Mouse (Mus musculus) frontal cortex, adult (tissue): Measurements from ENCODE around the gene Phf21a.
"Not testable (repeated sequence)": the region's sequence is repeated elsewhere in the genome, so short reads cannot be mapped to it uniquely, and the experiment has no call there.

ENCODE experiments used
- ATAC-seq: cut with Nextera tagmentation; 2 replicates; pipeline ENCODE4 v1.9.2; 2017; ENCODE audit warnings: mild to moderate bottlenecking, moderate library complexity, mixed read lengths; ENCODE audit not compliant: low TSS enrichment

Phf21a gene

DNA sequence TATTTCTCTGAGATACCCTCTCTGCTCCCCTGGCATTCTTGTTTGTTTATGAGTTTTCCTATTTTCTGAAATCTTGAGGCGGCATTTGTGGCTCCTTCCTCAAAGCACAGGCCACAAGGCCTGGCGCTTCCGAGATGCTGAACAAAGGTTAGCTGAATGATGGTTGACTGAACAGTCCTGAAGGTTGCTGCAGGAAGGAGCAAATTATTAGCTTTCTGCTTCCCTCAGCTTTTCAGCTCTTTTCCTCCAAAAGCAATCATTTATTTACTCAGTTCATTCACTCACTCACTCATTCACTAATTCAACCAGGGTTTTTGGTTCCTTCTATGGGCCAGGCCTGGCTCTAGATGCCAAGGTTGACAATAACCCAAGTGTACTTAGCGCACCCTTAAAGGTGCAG lies 10.7 kb upstream of the Phf21a start:
- ATAC-seq = no peak

- no peak for ATAC-seq
Measured at GRCm38 (mm10) chr2:92085721-92086120, 7.2 kb upstream of the Phf21a start.

DNA sequence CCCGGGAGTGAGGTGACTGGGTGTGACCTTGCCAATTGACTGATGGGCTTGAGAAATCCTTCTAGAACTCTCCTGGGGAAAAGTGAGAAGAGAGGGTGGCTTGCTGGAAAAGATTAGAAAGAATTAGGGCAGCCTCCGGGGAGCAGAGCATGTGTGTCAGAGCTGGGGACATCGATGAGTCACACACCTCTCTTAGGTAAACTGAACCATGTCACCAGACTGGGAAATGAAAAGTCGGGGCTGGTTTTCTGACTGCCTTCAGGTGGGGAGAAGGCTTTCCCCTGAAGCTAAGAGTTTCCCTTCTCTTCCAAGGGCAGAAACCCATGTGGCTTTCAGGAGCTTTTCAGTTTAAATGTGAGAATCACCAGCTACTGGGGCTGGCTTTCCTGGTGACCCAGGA lies 5.9 kb upstream of the Phf21a start:
- no peak for ATAC-seq

GRCm38 (mm10) chr2:92089782-92090181 lies 3.1 kb upstream of the Phf21a start:
- peak; percentile 99 for ATAC-seq

DNA sequence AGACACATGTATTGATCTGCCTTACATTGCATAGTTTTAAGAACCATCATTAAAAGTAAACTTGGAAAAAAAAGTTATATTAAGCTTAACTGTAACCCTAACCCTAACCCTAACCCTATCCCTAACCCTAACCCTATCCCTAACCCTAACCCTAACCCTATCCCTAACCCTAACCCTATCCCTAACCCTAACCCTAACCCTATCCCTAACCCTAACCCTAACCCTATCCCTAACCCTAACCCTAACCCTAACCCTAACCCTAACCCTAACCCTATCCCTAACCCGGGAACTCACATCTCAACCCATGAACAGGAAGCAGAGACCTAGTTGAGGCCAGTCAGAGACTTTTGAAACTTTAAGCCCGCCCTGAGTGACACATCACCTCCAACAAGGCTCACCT lies 586 bp downstream of the Phf21a start:
- not testable (repeated sequence) for ATAC-seq

GRCm38 (mm10) chr2:92094078-92094477 lies 1.2 kb downstream of the Phf21a start:
- no peak for ATAC-seq

- ATAC-seq = no peak
Measured at GRCm38 (mm10) chr2:92100768-92101167, 7.9 kb downstream of the Phf21a start.

GRCm38 (mm10) chr2:92124523-92124922 lies 31.6 kb downstream of the Phf21a start:
- ATAC-seq = no peak

- ATAC-seq = no peak
Measured at GRCm38 (mm10) chr2:92125330-92125729, 32.4 kb downstream of the Phf21a start.

GRCm38 (mm10) chr2:92130071-92130470 lies 37.2 kb downstream of the Phf21a start:
- no peak for ATAC-seq

- ATAC-seq = no peak
Measured at GRCm38 (mm10) chr2:92138736-92139135, 45.8 kb downstream of the Phf21a start.

DNA sequence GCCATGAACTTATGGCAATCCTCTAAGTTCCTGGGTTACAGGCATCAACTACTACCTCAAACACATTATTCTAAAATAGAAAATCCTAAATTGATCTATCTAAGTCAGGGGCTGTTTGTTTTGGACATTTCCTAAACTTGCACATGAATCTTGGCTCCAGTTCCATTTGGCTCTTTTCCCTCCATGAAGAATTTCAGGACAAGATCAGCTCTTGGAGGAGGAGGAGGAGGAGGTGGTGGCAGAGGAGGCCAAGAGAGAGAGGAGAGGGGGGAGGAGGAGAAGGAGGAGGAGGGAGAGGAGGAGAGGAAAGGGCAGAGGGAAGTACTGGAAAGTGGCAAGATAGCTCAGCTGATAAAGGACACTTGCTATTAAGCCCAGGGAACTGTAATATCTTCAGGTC lies 46.4 kb downstream of the Phf21a start:
- no peak for ATAC-seq

GRCm38 (mm10) chr2:92140383-92140782 lies 47.5 kb downstream of the Phf21a start:
- no peak for ATAC-seq

DNA sequence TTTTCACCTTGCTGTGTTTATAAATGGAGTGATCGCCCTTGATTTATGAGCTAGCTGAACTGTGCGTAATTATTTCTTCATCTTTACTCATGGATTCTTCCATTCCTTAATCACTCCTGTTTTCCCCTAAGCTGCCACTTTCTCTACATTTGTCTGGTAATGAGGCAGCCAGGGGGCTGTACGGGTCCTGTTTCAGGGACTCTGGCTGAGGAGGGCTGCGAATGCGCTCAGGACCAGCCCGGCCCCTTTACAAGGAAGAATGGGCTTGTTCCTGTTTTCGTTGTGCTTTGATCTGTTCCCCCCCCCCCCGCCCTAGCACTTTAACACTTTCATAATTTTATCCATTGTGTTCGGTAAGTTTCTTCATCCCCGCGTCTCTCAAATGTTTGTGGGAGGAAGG lies 48.2 kb downstream of the Phf21a start:
- ATAC-seq = no peak

GRCm38 (mm10) chr2:92143932-92144331 lies 51.0 kb downstream of the Phf21a start:
- ATAC-seq = no peak

- ATAC-seq = not testable (repeated sequence)
Measured at GRCm38 (mm10) chr2:92147925-92148750, 55.2 kb downstream of the Phf21a start.

DNA sequence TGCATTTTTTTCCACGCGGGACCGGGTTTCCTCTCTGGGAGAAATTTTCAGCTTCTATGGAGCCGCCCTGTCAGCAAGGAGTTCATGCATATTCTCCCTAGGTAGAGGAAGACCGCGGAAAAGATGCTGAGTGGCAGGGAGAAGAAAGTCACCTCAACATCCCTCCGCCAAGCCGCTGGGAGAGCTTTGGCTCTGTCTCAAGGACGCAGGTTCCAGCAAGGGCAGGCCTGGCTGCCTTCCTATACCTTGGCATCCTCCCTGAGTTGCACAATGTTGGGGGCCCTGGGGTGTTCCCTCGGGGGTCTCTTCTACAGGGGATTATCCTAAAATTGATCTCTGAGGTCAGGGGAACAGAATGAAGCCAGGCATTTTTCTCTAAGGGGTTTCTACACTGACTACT lies 71.4 kb downstream of the Phf21a start:
- ATAC-seq = no peak

- ATAC-seq = no peak
Measured at GRCm38 (mm10) chr2:92166950-92167349, 74.0 kb downstream of the Phf21a start.

GRCm38 (mm10) chr2:92171046-92171643 lies 78.2 kb downstream of the Phf21a start:
- ATAC-seq = no peak

GRCm38 (mm10) chr2:92172300-92172699 lies 79.4 kb downstream of the Phf21a start:
- no peak for ATAC-seq

- no peak for ATAC-seq
Measured at GRCm38 (mm10) chr2:92173186-92173585, 80.3 kb downstream of the Phf21a start.

GRCm38 (mm10) chr2:92174265-92174664 lies 81.3 kb downstream of the Phf21a start:
- ATAC-seq = no peak

- ATAC-seq = no peak
Measured at GRCm38 (mm10) chr2:92175002-92175401, 82.1 kb downstream of the Phf21a start.
